Mouse (Mus musculus) limb, embryonic 10.5 days (tissue): ENCODE results near the gene Gps2. TPM values are rescaled to one million over a fixed set of nuclear protein-coding genes. Genes with fewer than 3 reads are reported as not detected.

Experiments
- DNase-seq: peaks from one replicate; pipeline ENCODE4 v3.0.0-alpha.2; 2017; ENCODE audit warnings: low spot score
- H3K27ac ChIP-seq: fragments of 300-500 bp; sonication (generic); 2 replicates; pipeline ENCODE4 v1.5.1; 2016; ENCODE audit warnings: mild to moderate bottlenecking
- H3K27me3 ChIP-seq: fragments of 300-500 bp; sonication (generic); 2 replicates; pipeline ENCODE4 v1.6.1; 2016; ENCODE audit warnings: low read depth, mild to moderate bottlenecking; ENCODE audit not compliant: poor library complexity, severe bottlenecking
- H3K36me3 ChIP-seq: fragments of 300-500 bp; sonication (generic); 2 replicates; pipeline ENCODE4 v1.6.1; 2016; ENCODE audit warnings: mild to moderate bottlenecking, moderate library complexity
- H3K4me1 ChIP-seq: fragments of 300-500 bp; sonication (generic); 2 replicates; pipeline ENCODE4 v1.6.1; 2016
- H3K4me3 ChIP-seq: fragments of 300-500 bp; sonication (generic); 2 replicates; pipeline ENCODE4 v1.5.1; 2016; ENCODE audit warnings: mild to moderate bottlenecking, moderate library complexity
- H3K9me3 ChIP-seq: fragments of 300-500 bp; sonication (generic); replicated peaks from 2 replicates; pipeline ENCODE4 v1.6.1; 2016; ENCODE audit warnings: mild to moderate bottlenecking
- WGBS: fragments of 180-500 bp; shearing (Covaris S2); methylation state at CpG from one replicate; pipeline ENCODE4 v1.1.7; 2016; 5-methylcytosine and 5-hydroxymethylcytosine counted together
- polyA plus RNA-seq: library from polyadenylated mRNA; unstranded; fragments of >200 nt; fragmentation: Nextera tagmentation; extraction: Ambion mirVana; gene quantifications from 2 replicates; pipeline ENCODE4 v1.2.1, GENCODE M21; 2016

Gene Gps2
- polyA plus RNA-seq, 1 experiment from 2014 or later = 91.6 TPM

- 24% methylated on average over 4 of the region's 4 CpGs for WGBS
- no peak for DNase-seq
- peaks cover 35% of the 10 kb centered on the region for H3K36me3 ChIP-seq
- peak overlapping the region; percentile 91 for H3K4me3 ChIP-seq
- H3K4me1 ChIP-seq = peaks cover 50% of the 10 kb centered on the region
- no peaks in the 10 kb centered on the region for H3K9me3 ChIP-seq
- H3K27ac ChIP-seq = peak overlapping the region; percentile 99
- H3K27me3 ChIP-seq = no peaks in the 10 kb centered on the region
Measured at GRCm38 (mm10) chr11:69899870-69900269, 13.8 kb upstream of the Gps2 start.

GRCm38 (mm10) chr11:69900471-69901405 is 12.9 kb upstream of the Gps2 start, which contains the start of the genes 2810408A11Rik and Neurl4:
Gene 2810408A11Rik (minus strand): TSS chr11:69900987.
Gene Neurl4 (plus strand): TSS chr11:69901072.
- WGBS = 1% methylated on average over 38 of the region's 38 CpGs
- Histone ChIP-seq H3K36me3 (peaks cover 44% of the 10 kb centered on the region), H3K27me3 (no peaks in the 10 kb centered on the region), H3K9me3 (no peaks in the 10 kb centered on the region), H3K27ac (peak within 1 kb of the TSS; percentile 99), H3K4me1 (peaks cover 45% of the 10 kb centered on the region), H3K4me3 (peak within 1 kb of the TSS; percentile 91)
- peak; percentile 87 for DNase-seq

- Histone ChIP-seq H3K27me3 (no peaks in the 10 kb centered on the region), H3K36me3 (peaks cover 51% of the 10 kb centered on the region), H3K4me1 (peaks cover 45% of the 10 kb centered on the region), H3K4me3 (peak overlapping the region; percentile 91), H3K27ac (peak overlapping the region; percentile 99), H3K9me3 (no peaks in the 10 kb centered on the region)
- DNase-seq = peak; percentile 96
- WGBS = under 1% methylated on average over 42 of the region's 42 CpGs
Measured at GRCm38 (mm10) chr11:69901406-69901846, 12.3 kb upstream of the Gps2 start.

GRCm38 (mm10) chr11:69901993-69902392 is 11.7 kb upstream of the Gps2 start:
- peaks cover 45% of the 10 kb centered on the region for H3K4me1 ChIP-seq
- H3K9me3 ChIP-seq = no peaks in the 10 kb centered on the region
- peaks cover 56% of the 10 kb centered on the region for H3K36me3 ChIP-seq
- no peak for DNase-seq
- under 1% methylated on average over 39 of the region's 39 CpGs for WGBS
- peak overlapping the region; percentile 91 for H3K4me3 ChIP-seq
- peak overlapping the region; percentile 99 for H3K27ac ChIP-seq
- no peaks in the 10 kb centered on the region for H3K27me3 ChIP-seq

- WGBS = 94% methylated on average over 13 of the region's 13 CpGs
- Histone ChIP-seq H3K36me3 (peaks cover 57% of the 10 kb centered on the region), H3K27ac (peak overlapping the region; percentile 50; the same call in 1 of the 2 replicates), H3K4me1 (peaks cover 45% of the 10 kb centered on the region), H3K27me3 (no peaks in the 10 kb centered on the region), H3K4me3 (peak overlapping the region; percentile 91), H3K9me3 (no peaks in the 10 kb centered on the region)
- no peak for DNase-seq
Measured at GRCm38 (mm10) chr11:69902972-69903371, 10.7 kb upstream of the Gps2 start.

- Histone ChIP-seq H3K4me3 (no peak overlapping the region), H3K27ac (no peak overlapping the region), H3K36me3 (peaks cover 65% of the 10 kb centered on the region), H3K27me3 (no peaks in the 10 kb centered on the region), H3K4me1 (peaks cover 34% of the 10 kb centered on the region), H3K9me3 (no peaks in the 10 kb centered on the region)
- DNase-seq = no peak
- WGBS = over 99% methylated on average over 9 of the region's 9 CpGs
Measured at GRCm38 (mm10) chr11:69904311-69904710, 9.4 kb upstream of the Gps2 start.

DNA sequence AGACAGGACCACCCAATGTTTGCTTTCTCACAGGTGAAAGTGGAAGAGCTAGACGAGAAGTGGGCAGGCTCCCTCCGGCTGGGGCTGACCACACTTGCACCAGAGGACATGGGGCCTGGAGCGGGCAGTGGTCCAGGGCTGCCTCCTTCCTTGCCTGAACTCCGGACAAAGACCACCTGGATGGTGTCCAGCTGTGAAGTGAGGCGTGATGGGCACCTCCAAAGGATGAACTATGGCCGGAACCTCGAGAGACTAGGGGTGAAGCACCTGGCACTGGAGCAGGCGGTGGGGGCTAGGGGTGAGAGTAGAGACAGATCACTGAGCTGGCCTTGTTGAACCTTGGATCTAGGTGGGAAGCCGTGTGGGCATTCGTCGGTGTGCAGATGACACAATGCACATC is 5.0 kb upstream of the Gps2 start:
- no peak overlapping the region for H3K4me3 ChIP-seq
- DNase-seq = no peak
- WGBS = 94% methylated on average over 11 of the region's 11 CpGs
- no peaks in the 10 kb centered on the region for H3K27me3 ChIP-seq
- H3K9me3 ChIP-seq = no peaks in the 10 kb centered on the region
- H3K4me1 ChIP-seq = peaks cover 7% of the 10 kb centered on the region
- H3K27ac ChIP-seq = no peak overlapping the region
- H3K36me3 ChIP-seq = peaks cover 100% of the 10 kb centered on the region

GRCm38 (mm10) chr11:69909174-69909573 is 4.5 kb upstream of the Gps2 start:
- no peak for DNase-seq
- H3K4me3 ChIP-seq = no peak overlapping the region
- H3K36me3 ChIP-seq = peaks cover 96% of the 10 kb centered on the region
- H3K27ac ChIP-seq = no peak overlapping the region
- H3K4me1 ChIP-seq = peaks cover 9% of the 10 kb centered on the region
- no peaks in the 10 kb centered on the region for H3K27me3 ChIP-seq
- no peaks in the 10 kb centered on the region for H3K9me3 ChIP-seq
- 93% methylated on average over 5 of the region's 5 CpGs for WGBS

- Histone ChIP-seq H3K27ac (no peak overlapping the region), H3K4me1 (peaks cover 19% of the 10 kb centered on the region), H3K9me3 (no peaks in the 10 kb centered on the region), H3K36me3 (peaks cover 92% of the 10 kb centered on the region), H3K4me3 (no peak overlapping the region), H3K27me3 (no peaks in the 10 kb centered on the region)
- no peak for DNase-seq
- 91% methylated on average over 8 of the region's 8 CpGs for WGBS
Measured at GRCm38 (mm10) chr11:69910177-69910576, 3.5 kb upstream of the Gps2 start.

DNA sequence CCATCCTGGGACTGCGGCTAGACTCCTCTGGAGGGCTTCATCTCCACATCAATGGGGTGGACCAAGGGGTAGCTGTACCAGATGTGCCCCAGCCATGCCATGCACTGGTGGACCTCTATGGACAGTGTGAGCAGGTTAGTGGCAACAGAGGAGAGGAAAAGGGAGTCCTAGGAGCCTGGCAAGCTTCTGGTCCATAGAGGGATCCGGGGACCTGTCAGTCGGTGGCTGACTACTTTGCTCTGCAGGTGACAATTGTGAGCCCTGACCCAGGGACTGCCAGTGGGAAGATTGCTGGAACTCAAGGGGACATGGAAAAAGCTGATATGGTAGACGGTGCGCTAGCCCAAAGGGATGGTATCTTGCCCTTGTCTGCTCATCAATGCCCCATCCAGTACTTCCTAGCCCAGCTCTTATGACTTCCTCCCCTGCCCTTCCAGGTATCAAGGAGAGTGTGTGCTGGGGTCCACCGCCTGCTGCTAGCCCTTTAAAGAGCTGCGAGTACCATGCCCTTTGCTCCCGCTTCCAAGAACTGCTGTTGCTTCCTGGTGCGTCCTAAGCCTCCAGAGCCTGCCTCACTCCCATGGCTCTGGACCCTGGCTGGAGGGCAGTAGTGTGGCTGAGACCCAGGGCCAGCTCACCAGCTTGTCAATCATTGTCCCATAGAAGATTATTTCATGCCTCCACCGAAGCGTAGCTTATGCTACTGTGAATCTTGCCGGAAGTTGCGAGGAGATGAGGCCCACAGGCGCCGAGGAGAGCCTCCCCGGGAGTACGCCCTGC is 2.7 kb upstream of the Gps2 start:
- Histone ChIP-seq H3K9me3 (no peaks in the 10 kb centered on the region), H3K27ac (no peak overlapping the region), H3K4me3 (peak overlapping the region; percentile 8; the same call in 1 of the 2 replicates), H3K4me1 (peaks cover 27% of the 10 kb centered on the region), H3K36me3 (peaks cover 92% of the 10 kb centered on the region), H3K27me3 (no peaks in the 10 kb centered on the region)
- no peak for DNase-seq
- 94% methylated on average over 17 of the region's 17 CpGs for WGBS

- H3K4me1 ChIP-seq = peaks cover 31% of the 10 kb centered on the region
- no peaks in the 10 kb centered on the region for H3K9me3 ChIP-seq
- peaks cover 92% of the 10 kb centered on the region for H3K36me3 ChIP-seq
- no peaks in the 10 kb centered on the region for H3K27me3 ChIP-seq
- no peak overlapping the region for H3K27ac ChIP-seq
- no peak for DNase-seq
- no peak overlapping the region for H3K4me3 ChIP-seq
- WGBS = 89% methylated on average over 6 of the region's 6 CpGs
Measured at GRCm38 (mm10) chr11:69911701-69912100, 2.0 kb upstream of the Gps2 start.

DNA sequence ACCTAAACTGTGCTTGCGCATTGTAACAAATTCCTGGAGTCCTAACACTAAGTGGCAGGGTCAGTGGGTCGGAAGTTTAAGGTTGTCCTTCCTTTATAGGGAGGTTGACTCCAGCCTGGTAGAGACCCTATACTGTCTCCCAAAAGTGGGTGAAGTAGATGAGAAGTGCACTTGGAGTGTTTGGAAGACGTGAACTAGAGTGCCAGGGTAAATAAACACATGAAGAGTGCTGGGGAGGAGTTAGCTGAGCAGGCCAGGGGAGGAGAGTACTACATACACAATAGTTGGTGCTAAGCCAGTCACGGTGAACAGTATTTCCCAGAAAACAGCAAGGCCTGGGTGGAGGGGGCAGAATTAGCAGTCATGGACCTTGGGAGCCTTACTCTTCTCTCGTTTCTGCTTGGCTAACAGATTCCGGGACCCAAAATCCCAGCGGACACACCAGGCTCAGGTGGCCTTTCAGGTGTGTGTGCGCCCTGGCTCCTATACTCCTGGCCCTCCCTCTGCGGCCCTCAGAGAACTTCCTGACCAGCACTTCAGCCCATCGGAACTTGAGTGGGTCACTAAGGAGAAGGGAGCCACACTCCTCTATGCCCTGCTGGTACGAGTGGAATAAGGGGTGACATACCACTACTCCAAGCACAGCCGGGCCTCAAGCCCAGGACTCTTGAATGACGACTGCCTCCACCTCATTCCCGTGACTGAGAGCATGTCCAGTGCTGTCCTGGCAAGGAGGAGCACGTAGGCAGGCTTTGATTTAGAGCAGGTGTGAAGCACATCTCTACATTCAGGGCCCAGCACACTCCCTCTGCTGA is 765 bp upstream of the Gps2 start:
- H3K36me3 ChIP-seq = peaks cover 92% of the 10 kb centered on the region
- peaks cover 42% of the 10 kb centered on the region for H3K4me1 ChIP-seq
- WGBS = 77% methylated on average over 15 of the region's 15 CpGs
- no peaks in the 10 kb centered on the region for H3K27me3 ChIP-seq
- peak overlapping the region; percentile 92 for H3K27ac ChIP-seq
- peak overlapping the region; percentile 81 for H3K4me3 ChIP-seq
- DNase-seq = no peak
- no peaks in the 10 kb centered on the region for H3K9me3 ChIP-seq
